Mouse (Mus musculus): ENCODE results near the gene Pde4b. TPM values are rescaled to one million over a fixed set of nuclear protein-coding genes. Genes with fewer than 3 reads are reported as not detected.

The Pde4b gene
- polyA plus RNA-seq, 1 experiment: 0.81 TPM

DNA sequence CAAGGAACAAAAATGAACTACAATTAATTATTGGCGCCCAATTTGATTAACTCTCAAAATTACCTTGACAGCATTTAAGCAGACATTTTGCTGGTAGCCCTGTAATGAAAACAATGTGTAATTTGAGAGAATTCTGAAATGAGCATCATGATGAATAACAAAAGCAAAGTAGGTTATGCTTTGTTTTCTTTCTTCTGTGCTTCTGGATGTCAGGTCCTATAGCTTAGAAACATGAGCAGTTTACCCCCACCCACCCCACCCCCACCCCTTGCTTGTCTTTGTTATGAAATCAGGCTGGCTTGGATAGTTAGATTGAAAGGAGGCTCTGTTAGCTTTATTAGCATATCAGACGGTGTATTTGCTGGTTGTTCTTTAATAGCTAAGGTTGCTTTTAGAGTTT, 147.8 kb downstream of the Pde4b start:
- Histone ChIP-seq H3K27me3 (ENCODE audit: control insufficient read depth, insufficient read depth, low read length, poor library complexity, severe bottlenecking) (no peaks in the 10 kb centered on the region), H3K36me3 (ENCODE audit: control insufficient read depth, insufficient read depth, low read length, poor library complexity, severe bottlenecking) (no peaks in the 10 kb centered on the region), H3K9ac (ENCODE audit: low read depth, poor library complexity, severe bottlenecking) (no peak overlapping the region), H3K9me3 (replicated peaks; ENCODE audit: control insufficient read depth, insufficient read depth, low read length, poor library complexity, severe bottlenecking) (no peaks in the 10 kb centered on the region), H3K4me3 (ENCODE audit: low read depth, low read length) (no peak overlapping the region), H3K27ac (ENCODE audit: insufficient read depth, low read length) (no peak overlapping the region), H3K4me1 (ENCODE audit: control insufficient read depth, insufficient read depth, low read length) (no peaks in the 10 kb centered on the region)
- TF ChIP-seq EP300 (IDR thresholded peaks at IDR 0.05; ENCODE audit: insufficient read depth, low read depth, low read length) (no peak), CTCF (IDR thresholded peaks at IDR 0.05; ENCODE audit: low read depth, low read length) (no peak), POLR2A (IDR thresholded peaks at IDR 0.05; ENCODE audit: insufficient read depth, low read length) (no peak)

- H3K9me3 ChIP-seq (replicated peaks; ENCODE audit: control insufficient read depth, insufficient read depth, low read length, poor library complexity, severe bottlenecking): no peaks in the 10 kb centered on the region
- TF ChIP-seq CTCF (IDR thresholded peaks at IDR 0.05; ENCODE audit: low read depth, low read length) (no peak), POLR2A (IDR thresholded peaks at IDR 0.05; ENCODE audit: insufficient read depth, low read length) (no peak), EP300 (IDR thresholded peaks at IDR 0.05; ENCODE audit: insufficient read depth, low read depth, low read length) (no peak)
- H3K27me3 ChIP-seq (ENCODE audit: control insufficient read depth, insufficient read depth, low read length, poor library complexity, severe bottlenecking): no peaks in the 10 kb centered on the region; the same call in 1 of the 2 replicates
- no peaks in the 10 kb centered on the region for H3K4me1 ChIP-seq (ENCODE audit: control insufficient read depth, insufficient read depth, low read length)
- no peaks in the 10 kb centered on the region for H3K36me3 ChIP-seq (ENCODE audit: control insufficient read depth, insufficient read depth, low read length, poor library complexity, severe bottlenecking)
- H3K4me3 ChIP-seq (ENCODE audit: low read depth, low read length): no peak overlapping the region
- H3K9ac ChIP-seq (ENCODE audit: low read depth, poor library complexity, severe bottlenecking): no peak overlapping the region
- no peak overlapping the region for H3K27ac ChIP-seq (ENCODE audit: insufficient read depth, low read length)
Measured at GRCm38 (mm10) chr4:102239102-102239501, 151.8 kb downstream of the Pde4b start.

DNA sequence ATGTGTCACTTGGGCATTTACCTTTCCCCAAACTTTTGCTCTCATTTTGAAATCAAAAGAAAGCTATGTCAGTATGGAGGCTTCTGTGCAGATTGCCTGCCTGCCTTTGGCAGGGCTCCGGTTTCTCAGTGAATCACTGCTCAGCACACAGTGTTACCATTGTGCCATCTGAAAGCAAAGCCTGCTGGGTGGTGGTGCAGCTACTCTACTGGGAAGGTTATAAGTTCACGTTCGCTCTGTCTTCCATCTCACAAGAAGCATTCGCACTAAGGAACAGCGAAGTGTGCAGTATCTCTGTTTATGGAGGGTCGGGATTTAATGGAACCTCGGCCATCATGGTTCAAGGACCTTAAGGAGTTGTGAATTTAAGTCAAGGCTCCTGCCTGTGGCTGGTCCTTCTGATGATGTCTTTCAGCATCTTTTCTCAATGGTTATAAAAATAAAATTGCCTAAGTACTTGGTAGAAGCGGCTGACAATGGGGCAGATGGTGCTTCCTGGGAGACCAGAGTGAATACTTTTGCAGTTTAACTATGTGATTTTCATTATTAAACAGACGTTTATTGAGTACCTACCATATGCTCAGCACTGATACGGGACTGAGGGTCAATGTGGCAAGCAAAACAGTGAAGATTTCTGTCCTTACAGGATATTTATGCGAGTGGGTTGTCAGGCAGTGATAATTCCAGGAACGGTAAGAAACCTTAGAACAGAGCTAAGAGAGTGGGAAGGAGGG, 152.5 kb downstream of the Pde4b start:
- Histone ChIP-seq H3K9me3 (replicated peaks; ENCODE audit: control insufficient read depth, insufficient read depth, low read length, poor library complexity, severe bottlenecking) (no peaks in the 10 kb centered on the region), H3K4me1 (ENCODE audit: control insufficient read depth, insufficient read depth, low read length) (no peaks in the 10 kb centered on the region), H3K9ac (ENCODE audit: low read depth, poor library complexity, severe bottlenecking) (no peak overlapping the region), H3K36me3 (ENCODE audit: control insufficient read depth, insufficient read depth, low read length, poor library complexity, severe bottlenecking) (no peaks in the 10 kb centered on the region), H3K27ac (ENCODE audit: insufficient read depth, low read length) (no peak overlapping the region), H3K4me3 (ENCODE audit: low read depth, low read length) (no peak overlapping the region), H3K27me3 (ENCODE audit: control insufficient read depth, insufficient read depth, low read length, poor library complexity, severe bottlenecking) (no peaks in the 10 kb centered on the region; the same call in 1 of the 2 replicates)
- no peak for TF ChIP-seq EP300 (IDR thresholded peaks at IDR 0.05; ENCODE audit: insufficient read depth, low read depth, low read length)
- TF ChIP-seq POLR2A (IDR thresholded peaks at IDR 0.05; ENCODE audit: insufficient read depth, low read length): no peak
- TF ChIP-seq CTCF (IDR thresholded peaks at IDR 0.05; ENCODE audit: low read depth, low read length): no peak

DNA sequence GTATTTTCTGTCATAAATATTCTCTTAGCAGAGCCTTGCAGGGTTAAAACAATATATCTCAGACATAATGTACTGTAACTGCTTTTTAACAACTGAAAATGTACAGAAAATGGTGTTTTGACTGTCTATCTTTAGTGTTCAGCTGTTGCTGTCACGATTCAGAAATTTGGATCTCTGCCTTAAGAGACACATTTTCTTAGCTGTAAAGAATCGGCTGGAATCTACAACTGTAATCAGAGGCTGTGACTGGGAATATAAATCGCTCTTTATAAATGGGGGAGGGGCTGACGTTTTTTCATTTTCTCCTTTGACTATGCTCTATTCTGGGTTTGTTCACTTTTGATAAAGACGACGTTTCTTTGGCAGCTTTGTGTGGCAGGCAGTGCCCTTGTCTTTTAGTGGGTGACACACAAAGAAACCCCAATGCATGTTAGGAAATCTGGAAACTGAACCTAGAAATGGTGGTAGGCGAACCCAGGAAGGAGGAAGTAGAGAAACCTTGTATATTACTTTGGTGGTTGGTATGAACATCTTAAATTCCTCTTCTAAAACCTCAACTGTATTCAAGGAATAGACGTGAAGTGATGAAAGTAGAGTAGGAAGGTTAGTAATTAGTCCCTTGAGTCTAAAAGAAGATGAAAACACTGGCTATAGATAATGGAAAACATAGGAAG, 153.5 kb downstream of the Pde4b start:
- no peak for TF ChIP-seq EP300 (IDR thresholded peaks at IDR 0.05; ENCODE audit: insufficient read depth, low read depth, low read length)
- no peak for TF ChIP-seq CTCF (IDR thresholded peaks at IDR 0.05; ENCODE audit: low read depth, low read length)
- TF ChIP-seq POLR2A (IDR thresholded peaks at IDR 0.05; ENCODE audit: insufficient read depth, low read length): no peak
- Histone ChIP-seq H3K27me3 (ENCODE audit: control insufficient read depth, insufficient read depth, low read length, poor library complexity, severe bottlenecking) (no peaks in the 10 kb centered on the region; the same call in 1 of the 2 replicates), H3K9me3 (replicated peaks; ENCODE audit: control insufficient read depth, insufficient read depth, low read length, poor library complexity, severe bottlenecking) (no peaks in the 10 kb centered on the region), H3K27ac (ENCODE audit: insufficient read depth, low read length) (no peak overlapping the region), H3K4me1 (ENCODE audit: control insufficient read depth, insufficient read depth, low read length) (no peaks in the 10 kb centered on the region), H3K4me3 (ENCODE audit: low read depth, low read length) (no peak overlapping the region), H3K36me3 (ENCODE audit: control insufficient read depth, insufficient read depth, low read length, poor library complexity, severe bottlenecking) (no peaks in the 10 kb centered on the region), H3K9ac (ENCODE audit: low read depth, poor library complexity, severe bottlenecking) (no peak overlapping the region)

GRCm38 (mm10) chr4:102253994-102254393, 166.7 kb downstream of the Pde4b start:
- Histone ChIP-seq H3K4me3 (ENCODE audit: low read depth, low read length) (no peak overlapping the region), H3K36me3 (ENCODE audit: control insufficient read depth, insufficient read depth, low read length, poor library complexity, severe bottlenecking) (no peaks in the 10 kb centered on the region), H3K4me1 (ENCODE audit: control insufficient read depth, insufficient read depth, low read length) (no peaks in the 10 kb centered on the region), H3K9ac (ENCODE audit: low read depth, poor library complexity, severe bottlenecking) (no peak overlapping the region), H3K27ac (ENCODE audit: insufficient read depth, low read length) (no peak overlapping the region), H3K9me3 (replicated peaks; ENCODE audit: control insufficient read depth, insufficient read depth, low read length, poor library complexity, severe bottlenecking) (no peaks in the 10 kb centered on the region), H3K27me3 (ENCODE audit: control insufficient read depth, insufficient read depth, low read length, poor library complexity, severe bottlenecking) (no peaks in the 10 kb centered on the region; the same call in 1 of the 2 replicates)
- TF ChIP-seq POLR2A (IDR thresholded peaks at IDR 0.05; ENCODE audit: insufficient read depth, low read length) (no peak), EP300 (IDR thresholded peaks at IDR 0.05; ENCODE audit: insufficient read depth, low read depth, low read length) (no peak), CTCF (IDR thresholded peaks at IDR 0.05; ENCODE audit: low read depth, low read length) (no peak)

Data from ES-Bruce4 (cell line).